Mouse (Mus musculus): ENCODE results near the gene Arih2. TPM values are rescaled to one million over a fixed set of nuclear protein-coding genes. Genes with fewer than 3 reads are reported as not detected.
"Not testable (repeated sequence)": the region's sequence is repeated elsewhere in the genome, so short reads cannot be mapped to it uniquely, and the experiment has no call there.

Arih2 gene
- 10 to 100 TPM; 62.2 to 65.6 TPM for total RNA-seq (2021)
- long read RNA-seq, experiment 1, transcript Arih2-201 (16 exons, 3,924 nt): major isoform, 14 of 41 reads
- long read RNA-seq, experiment 1, partial matches to known transcripts: 6 of 41 reads
- long read RNA-seq, experiment 1, other reads (novel, unspliced or antisense): 17 of 41 reads
- long read RNA-seq, experiment 2, transcript Arih2-201 (16 exons, 3,924 nt): major isoform, 6 of 20 reads
- long read RNA-seq, experiment 2, partial matches to known transcripts: 2 of 20 reads
- long read RNA-seq, experiment 2, other reads (novel, unspliced or antisense): 10 of 20 reads

- peak; percentile 94 to 96 for DNase-seq
Observed at GRCm38 (mm10) chr9:108648611-108649560, at the start of gene Arih2. Arih2 (minus strand) TSS chr9:108649386.

GRCm38 (mm10) chr9:108694533-108694932, 45.3 kb upstream of the Arih2 start:
- no peak for DNase-seq

GRCm38 (mm10) chr9:108693946-108694345, 44.8 kb upstream of the Arih2 start:
- DNase-seq: no peak

DNA sequence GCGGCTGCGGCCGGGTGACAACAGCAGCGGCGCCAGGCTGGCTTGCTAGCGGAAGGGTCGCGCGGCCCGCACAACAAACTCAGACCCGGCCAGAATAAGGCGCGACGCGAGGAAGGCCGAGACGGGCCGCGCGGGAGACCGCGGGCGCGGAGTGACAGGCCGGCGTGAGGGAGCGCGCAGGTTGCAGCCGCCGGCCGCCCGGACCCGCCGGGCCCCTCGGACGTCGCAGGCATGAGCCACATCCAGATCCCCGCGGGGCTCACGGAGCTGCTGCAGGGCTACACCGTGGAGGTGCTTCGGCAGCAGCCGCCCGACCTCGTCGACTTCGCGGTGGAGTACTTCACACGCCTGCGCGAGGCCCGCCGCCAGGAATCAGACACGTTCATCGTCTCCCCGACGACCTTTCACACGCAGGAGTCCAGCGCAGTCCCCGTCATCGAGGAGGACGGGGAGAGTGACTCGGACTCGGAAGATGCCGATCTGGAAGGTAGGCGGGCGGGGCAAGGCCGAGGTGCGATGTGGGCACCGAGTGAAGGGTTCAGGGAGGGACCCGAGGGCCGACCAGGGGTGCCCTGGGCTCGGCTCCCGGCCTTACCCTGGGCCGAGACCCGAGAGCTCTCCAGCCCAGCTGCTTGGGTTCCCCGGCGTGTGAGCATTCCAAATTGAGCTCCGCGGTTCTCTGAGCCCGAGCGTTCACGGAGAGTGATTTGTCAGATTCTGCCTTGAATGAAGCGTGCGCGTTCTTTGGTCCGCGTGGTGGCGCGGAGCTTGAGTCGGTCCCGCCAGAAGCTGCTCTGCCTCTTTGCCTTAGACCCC, 43.2 kb upstream of the Arih2 start:
- peak; percentile 70 for DNase-seq

DNA sequence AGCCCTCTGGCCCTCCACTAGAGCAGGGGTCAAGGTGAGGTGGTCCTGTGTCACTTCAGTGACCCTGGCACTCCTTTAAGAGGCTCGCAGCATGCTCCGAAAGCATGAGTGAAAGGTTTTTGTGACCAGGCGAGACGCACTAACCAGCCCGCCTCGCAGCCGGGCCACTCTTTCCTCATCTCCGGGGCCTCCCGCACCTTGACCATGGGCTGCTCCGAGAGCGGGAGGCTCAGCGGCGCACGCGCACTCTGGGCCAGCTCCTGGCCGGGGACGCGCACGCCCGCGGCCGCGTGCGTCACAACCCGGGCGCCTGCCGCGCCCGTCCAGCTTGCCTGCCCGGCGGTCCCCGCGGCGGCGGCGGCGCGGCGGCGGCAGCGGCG, 42.6 kb upstream of the Arih2 start:
- peak; percentile 94 to 96 for DNase-seq

- DNase-seq: no peak
Observed at GRCm38 (mm10) chr9:108691371-108691770, 42.2 kb upstream of the Arih2 start.

DNA sequence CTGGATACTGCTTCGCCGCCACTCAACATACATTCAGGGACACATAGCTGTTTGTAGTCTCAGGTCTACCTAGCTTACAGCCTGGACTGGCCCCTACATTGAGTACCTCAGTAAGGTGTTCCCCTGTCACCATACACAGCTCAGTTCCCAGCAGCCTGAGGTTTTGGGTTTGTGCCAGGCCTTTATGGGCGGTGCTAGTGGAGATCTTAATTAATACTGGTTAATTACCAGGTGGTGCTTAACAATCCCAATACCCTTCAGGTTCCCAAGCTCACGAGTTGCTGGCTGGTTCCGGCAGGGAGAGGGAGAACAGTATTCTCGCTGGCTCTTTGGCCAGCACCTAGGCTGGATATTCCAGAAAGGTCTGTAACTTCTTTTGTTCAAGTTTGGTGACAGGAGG, 41.7 kb upstream of the Arih2 start:
- DNase-seq: no peak

DNA sequence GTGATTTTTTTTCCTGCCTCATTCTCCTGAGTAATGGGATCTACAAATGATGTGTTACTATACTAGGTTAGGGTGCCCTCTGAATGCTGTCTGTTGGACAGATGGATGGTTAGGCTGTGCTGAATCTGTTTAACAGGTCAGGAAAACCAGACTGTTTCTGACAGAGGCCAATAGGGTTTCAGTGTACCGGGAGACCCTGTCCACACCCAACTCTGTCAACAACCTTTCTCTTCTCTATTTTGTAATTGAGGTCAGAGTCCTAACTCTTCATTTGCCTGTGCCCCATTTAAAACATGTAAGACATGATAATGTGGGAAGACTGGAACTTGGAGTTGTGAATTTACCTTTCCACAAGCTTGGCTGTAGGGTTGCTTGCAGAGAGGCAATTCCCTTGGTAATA, 40.8 kb upstream of the Arih2 start:
- no peak for DNase-seq

DNA sequence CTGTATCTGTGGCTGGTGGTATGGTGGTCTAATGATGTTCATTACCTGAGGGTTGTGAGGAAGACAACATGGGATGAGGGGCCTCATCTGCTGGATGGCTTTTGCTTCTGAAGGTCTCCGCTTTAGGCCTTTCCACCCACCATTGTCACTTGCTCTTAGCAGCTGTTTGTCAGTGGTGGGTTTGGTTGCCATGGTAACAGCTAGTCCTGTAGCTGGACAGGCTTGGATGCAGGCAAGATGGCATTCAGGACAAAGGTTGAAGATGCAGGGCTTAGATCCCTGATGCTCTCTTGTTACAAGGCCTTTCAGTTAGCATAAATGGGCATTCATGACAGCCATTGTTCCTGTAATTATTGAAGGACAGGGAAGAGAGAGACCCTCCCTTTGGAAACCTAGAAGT, 39.9 kb upstream of the Arih2 start, which contains the start of gene Prkar2a:
TSS of gene Prkar2a (plus strand) at position 209 of the 400 bp plus-strand sequence.
- no peak for DNase-seq

DNA sequence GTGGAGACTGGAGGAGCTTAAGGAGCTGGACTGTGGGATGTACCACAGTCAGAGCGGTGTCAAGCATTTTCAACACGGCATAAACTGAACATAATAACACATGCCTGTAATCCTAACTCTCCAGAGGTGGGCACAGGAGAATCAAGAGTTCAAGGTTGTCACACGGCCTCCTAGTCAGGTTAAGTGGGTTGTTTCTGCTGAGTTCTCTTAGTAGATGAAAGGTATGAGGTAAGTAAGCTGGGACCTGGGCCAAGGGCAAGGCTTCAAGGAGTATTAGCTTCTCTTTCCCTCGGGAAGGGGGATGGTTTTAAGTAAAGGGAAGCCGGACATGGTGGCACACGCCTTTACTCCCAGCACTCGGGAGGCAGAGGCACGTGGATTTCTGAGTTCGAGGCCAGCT, 39.3 kb upstream of the Arih2 start:
- peak; percentile 14 to 45 for DNase-seq

DNA sequence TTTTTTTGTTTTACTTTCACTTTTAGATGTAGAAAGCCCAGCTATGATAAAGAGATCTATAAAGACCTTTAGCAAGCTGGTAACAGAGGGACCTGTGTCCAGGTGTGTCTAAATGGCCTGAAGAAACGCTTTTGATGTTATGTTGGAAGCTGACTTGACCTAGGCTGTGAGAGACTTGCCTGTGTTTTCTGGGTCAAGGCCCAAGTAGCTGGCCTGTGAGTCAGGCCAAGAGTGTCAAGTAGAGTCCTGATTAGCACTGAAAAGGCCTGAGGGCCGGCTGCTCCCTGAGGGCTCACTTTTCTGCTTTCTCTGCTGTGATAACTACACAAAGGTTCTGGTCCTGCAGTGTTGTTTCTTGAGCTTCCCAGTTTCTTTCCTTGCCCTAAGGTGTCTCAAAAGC, 38.5 kb upstream of the Arih2 start:
- peak; percentile 25 to 56 for DNase-seq

DNA sequence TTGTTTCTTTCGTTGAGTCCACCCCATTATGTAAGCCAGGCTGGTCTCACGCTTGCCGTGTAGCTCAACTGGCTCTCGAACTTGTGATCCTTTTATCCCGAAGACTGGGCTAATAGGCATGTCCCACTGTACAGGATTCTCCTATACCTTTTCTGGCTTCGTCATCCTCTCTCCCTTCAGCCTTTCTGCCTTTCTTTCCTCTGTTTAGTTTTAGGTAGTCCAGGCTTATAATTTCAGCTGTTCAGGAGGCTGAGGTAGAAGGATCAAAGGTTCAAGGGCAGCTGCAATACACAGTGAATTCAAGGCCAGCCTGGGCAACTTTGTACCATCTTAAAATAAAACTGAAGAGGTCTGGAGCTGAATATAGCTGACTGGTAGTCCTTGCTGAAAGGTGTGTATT, 38.0 kb upstream of the Arih2 start:
- no peak for DNase-seq

- DNase-seq: no peak
Observed at GRCm38 (mm10) chr9:108686475-108686887, 37.3 kb upstream of the Arih2 start.

- DNase-seq: no peak
Observed at GRCm38 (mm10) chr9:108680026-108680425, 30.8 kb upstream of the Arih2 start.

- no peak for DNase-seq
Observed at GRCm38 (mm10) chr9:108673151-108673550, 24.0 kb upstream of the Arih2 start.

DNA sequence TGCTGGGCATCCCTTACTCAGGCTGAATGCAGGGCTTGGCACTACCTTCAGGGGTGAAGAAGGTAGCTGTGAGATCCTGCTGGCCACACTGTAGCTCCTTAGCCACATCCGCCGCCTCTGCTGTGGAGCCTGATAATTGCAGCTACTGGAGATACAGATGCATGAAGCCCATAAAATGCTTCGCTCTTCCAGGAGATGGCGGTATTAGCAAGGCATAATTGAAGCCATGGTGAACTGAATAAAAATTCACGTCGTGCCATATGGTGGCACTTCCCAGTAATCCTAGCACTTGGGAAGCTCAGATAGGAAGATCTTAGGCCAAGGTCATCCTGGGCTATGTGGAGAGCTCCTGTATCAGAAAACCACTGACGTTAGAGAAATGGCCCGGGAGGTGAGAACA, 20.7 kb upstream of the Arih2 start:
- DNase-seq: peak in 1 of 2 experiments; percentile 11

GRCm38 (mm10) chr9:108662660-108663059, 13.5 kb upstream of the Arih2 start:
- DNase-seq: no peak

DNA sequence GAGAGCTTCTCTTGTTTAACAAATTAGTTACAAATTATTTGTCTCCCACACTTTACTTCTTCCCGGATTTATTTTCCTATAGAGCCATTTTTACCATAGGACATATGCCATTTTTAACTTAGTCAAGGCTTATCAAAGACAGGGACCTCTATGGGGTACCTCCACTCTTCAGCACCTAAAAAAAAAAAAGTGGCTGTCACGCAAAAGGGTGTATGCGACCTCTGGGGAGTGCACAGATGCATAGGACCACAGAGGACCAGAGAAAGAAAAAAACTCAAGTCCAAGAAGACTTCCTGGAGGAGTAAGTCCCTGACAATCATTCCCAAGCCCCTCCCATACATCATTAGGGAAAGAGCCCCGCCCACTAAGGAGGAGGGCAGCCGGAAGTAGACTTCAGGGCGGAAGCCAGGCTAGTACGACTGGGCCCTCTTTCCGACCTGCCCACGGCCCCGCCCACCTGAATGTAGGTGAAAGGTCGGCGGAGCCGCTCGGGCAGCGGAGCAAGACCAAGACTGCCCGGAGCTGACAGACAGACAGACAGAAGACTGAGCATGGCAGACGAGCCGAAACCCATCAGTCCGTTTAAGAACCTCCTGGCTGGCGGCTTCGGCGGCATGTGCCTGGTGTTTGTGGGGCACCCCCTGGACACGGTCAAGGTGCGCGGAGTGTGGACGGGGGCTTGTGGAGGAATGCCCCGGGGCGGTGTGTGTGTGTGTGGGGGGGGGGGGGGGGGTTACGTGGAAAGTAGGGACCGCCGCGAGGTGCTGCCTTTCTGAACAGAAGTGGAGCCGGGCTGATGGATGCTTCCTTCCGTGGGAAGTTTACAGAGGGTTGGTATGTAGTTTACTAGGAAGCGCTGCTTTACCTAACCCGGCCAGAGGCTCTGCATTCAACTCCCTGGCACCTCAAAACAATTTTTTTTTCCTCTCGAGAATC, 12.8 kb upstream of the Arih2 start, which contains the start of gene Slc25a20:
TSS of gene Slc25a20 (plus strand) at position 412 of the 936 bp plus-strand sequence.
- DNase-seq: peak; percentile 92 to 95

DNA sequence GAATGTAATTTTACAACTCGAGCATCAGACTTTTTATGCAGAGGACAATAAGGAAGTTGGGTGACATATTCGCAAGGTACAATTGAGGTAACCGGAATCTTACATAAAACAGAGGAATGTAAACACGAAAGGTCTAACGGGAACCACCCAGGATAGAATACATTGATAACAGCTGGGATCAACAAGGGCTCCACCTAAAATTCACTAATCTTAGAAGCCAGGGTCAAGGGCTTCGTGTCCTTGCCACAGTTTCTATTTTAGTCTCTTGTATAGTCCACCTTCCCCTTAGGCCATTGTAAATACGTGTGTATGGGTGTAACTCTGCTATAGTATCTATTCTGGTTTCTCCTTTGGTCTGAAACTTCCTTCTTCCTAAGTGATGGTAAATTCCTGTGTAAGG, 6.7 kb upstream of the Arih2 start:
- not testable (repeated sequence) for DNase-seq

GRCm38 (mm10) chr9:108654566-108655464, 5.6 kb upstream of the Arih2 start:
- DNase-seq: no peak
